Mouse (Mus musculus) megakaryocyte, embryonic 14.5 days (primary cell): Measurements from ENCODE around the gene Tmppe.

ENCODE experiments used
- FLI1 ChIP-seq: IDR thresholded peaks from 2 replicates; pipeline ENCODE4 v1.6.1; 2012; ENCODE audit warnings: low read length, inconsistent platforms, mixed read lengths
- GATA1 ChIP-seq: IDR thresholded peaks from 3 replicates; pipeline ENCODE4 v1.6.1; 2012; ENCODE audit warnings: mixed read lengths, low read length, inconsistent platforms, borderline replicate concordance

DNA sequence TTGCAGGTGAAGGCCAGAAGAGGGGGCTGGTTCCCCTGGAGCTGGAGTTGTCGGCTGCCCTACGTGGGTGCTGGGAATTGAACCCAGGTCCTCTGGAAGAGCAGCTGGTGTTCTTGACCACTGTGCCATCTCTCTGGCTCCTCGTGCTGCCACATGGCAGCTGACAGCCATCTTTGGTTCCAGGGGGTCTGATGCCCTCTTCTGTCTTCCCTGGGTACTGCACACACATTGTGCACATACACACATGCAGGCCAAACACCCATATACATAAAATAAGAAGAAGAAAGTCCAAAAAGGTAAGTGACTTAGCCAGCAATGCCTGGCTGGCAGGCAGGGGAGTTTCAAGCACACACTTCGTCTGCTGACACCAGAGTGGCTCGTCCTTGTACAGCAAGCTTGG is 24.7 kb downstream of the Tmppe start:
- TF ChIP-seq GATA1 (no peak), FLI1 (no peak)
